In the genomic region with DNA sequence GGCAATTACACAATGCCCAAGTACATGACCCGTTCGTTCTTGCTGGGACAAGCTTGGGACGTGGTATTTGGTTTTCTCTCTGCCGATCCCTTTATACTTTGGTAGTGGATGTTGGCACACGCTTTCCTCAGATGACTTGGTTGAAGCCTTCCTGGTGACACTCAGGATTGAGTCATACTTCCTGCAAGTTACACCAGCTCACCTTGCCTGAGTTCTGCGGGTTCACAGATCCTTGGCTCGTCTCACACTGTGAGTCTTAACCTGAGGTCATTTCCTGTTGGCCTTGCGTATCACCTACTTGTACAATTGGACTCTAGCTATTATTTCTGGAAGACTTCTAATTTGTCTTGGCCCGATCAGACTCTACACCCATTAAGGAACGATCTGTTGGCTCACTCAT, we compare ENCODE assay signal across 15 mouse cellular contexts. TPM values are rescaled to one million over a fixed set of nuclear protein-coding genes. Genes with fewer than 3 reads are reported as not detected.
A peak's percentile ranks its signal among the peaks of the same experiment; 100 is the strongest.
DNase-seq lines count a peak whose midpoint lies in the region; ATAC-seq and TF ChIP-seq lines count a peak whose summit lies in the region.
"Had no signal": no experiment of that assay in that cellular context is flagged by ENCODE, and none has a peak within 500 bp of the region (broad histone marks: within the 10 kb centered on the region; RNA-seq: fewer than 3 reads in every experiment).

No protein-coding gene starts in this region.

- DNase-seq in adrenal gland, adult 2 months = peak; percentile 19
- no peak for DNase-seq in adrenal gland, postnatal 25 days
- DNase-seq in kidney, adult 9 months = peak; percentile 77
- no peak for DNase-seq in thymus, postnatal 0 days (ENCODE audit: low spot score)
- DNase-seq in left cerebral cortex, postnatal 14 days (ENCODE audit: low spot score in 2 of 2) = no peak
- DNase-seq: cerebellum, postnatal 10 days had no signal

- intact Hi-C loops in left cerebral cortex, postnatal 14 days (cut with DNase I) = no loop called here

- no peaks in the 10 kb centered on the region for H3K27me3 ChIP-seq in kidney, embryonic 15.5 days
- H3K27me3 ChIP-seq in E14TG2a.4 (ENCODE audit: insufficient read depth, low read length) = no peaks in the 10 kb centered on the region
- H3K27me3 ChIP-seq: embryonic facial prominence, embryonic 12.5 days; liver, embryonic 15.5 days; midbrain, embryonic 12.5 days; Patski had no signal

- no peaks in the 10 kb centered on the region for H3K36me3 ChIP-seq in kidney, embryonic 15.5 days
- H3K36me3 ChIP-seq in E14TG2a.4 (ENCODE audit: insufficient read depth, low read length) = peaks cover 15% of the 10 kb centered on the region; the same call in 1 of the 2 replicates
- H3K36me3 ChIP-seq: embryonic facial prominence, embryonic 12.5 days; liver, embryonic 15.5 days; midbrain, embryonic 12.5 days had no signal

- peaks cover 20% of the 10 kb centered on the region for H3K4me1 ChIP-seq in kidney, embryonic 15.5 days
- H3K4me1 ChIP-seq in E14TG2a.4 (replicated peaks; ENCODE audit: low read depth, low read length) = peaks cover 98% of the 10 kb centered on the region

- H3K4me3 ChIP-seq in kidney, embryonic 15.5 days (replicated peaks) = no peak overlapping the region
- 0 out of 2 replicates have a peak overlapping the region, but pooled peaks have one; percentile 1 for H3K4me3 ChIP-seq in E14TG2a.4 (replicated peaks; ENCODE audit: low read length)
- H3K4me3 ChIP-seq: embryonic facial prominence, embryonic 12.5 days; liver, embryonic 15.5 days; midbrain, embryonic 12.5 days had no signal

- ATAC-seq in kidney, embryonic 15.5 days (replicated peaks; ENCODE audit: low FRiP score) = no peak
- peak; percentile 91 for ATAC-seq in megakaryocyte, adult 5-6 weeks (ENCODE audit: poor library complexity, severe bottlenecking)
- ATAC-seq: forebrain, embryonic 16.5 days; Patski had no signal

- H3K9me3 ChIP-seq in kidney, embryonic 15.5 days (replicated peaks) = no peaks in the 10 kb centered on the region
- H3K9me3 ChIP-seq in E14TG2a.4 (ENCODE audit: low read length) = no peaks in the 10 kb centered on the region
- H3K9me3 ChIP-seq: embryonic facial prominence, embryonic 12.5 days; liver, embryonic 15.5 days; midbrain, embryonic 12.5 days had no signal

- no peak overlapping the region for H3K4me2 ChIP-seq in kidney, embryonic 15.5 days
- H3K4me2 ChIP-seq: embryonic facial prominence, embryonic 12.5 days; liver, embryonic 15.5 days; midbrain, embryonic 12.5 days had no signal

- TF ChIP-seq CTCF in E14TG2a.4 (conservative IDR thresholded peaks at IDR 0.05; ENCODE audit: low read length) = no peak

- 82% methylated on average over 10 of the region's 10 CpGs for WGBS in kidney, embryonic 15.5 days

- no peak overlapping the region for H3K9ac ChIP-seq in kidney, embryonic 15.5 days
- H3K9ac ChIP-seq: embryonic facial prominence, embryonic 12.5 days; liver, embryonic 15.5 days; midbrain, embryonic 12.5 days had no signal

- no peak overlapping the region for H3K27ac ChIP-seq in kidney, embryonic 15.5 days
- H3K27ac ChIP-seq: embryonic facial prominence, embryonic 12.5 days; kidney, postnatal 0 days; liver, embryonic 15.5 days; midbrain, embryonic 12.5 days had no signal

RNA-seq across cellular contexts. Expression of gene Pitpnc1, which starts 42.5 kb away (rescaled TPM):
- total RNA-seq in adrenal gland, adult 2 months (2021) = 10 to 100 TPM; 11.1 to 17.5 TPM
- polyA plus RNA-seq in adrenal gland, adult 2 months (2012; rRNA removed) = 1.8 and 2.8 TPM in 2 replicates
- 14.8 and 20.4 TPM in 2 replicates for total RNA-seq in adrenal gland, postnatal 25 days (2021)
- polyA plus RNA-seq in kidney, embryonic 15.5 days (2015; fragmentation: Nextera tagmentation; extraction: Ambion mirVana) = 21.3 and 21.5 TPM in 2 replicates
- total RNA-seq in megakaryocyte, adult 5-6 weeks (2015) = 14.5 and 15.4 TPM in 2 replicates
- total RNA-seq in megakaryocyte, adult 5-6 weeks (2017) = 8.5 and 11.7 TPM in 2 replicates
- 13.5 and 15.1 TPM in 2 replicates for polyA plus RNA-seq in thymus, postnatal 0 days (2015; fragmentation: Nextera tagmentation; extraction: Ambion mirVana)
- total RNA-seq in left cerebral cortex, postnatal 14 days (2021) = 10 to 100 TPM; 61.1 to 64.3 TPM

RNA-seq across cellular contexts. Expression of gene Psmd12, which starts 51.3 kb away (rescaled TPM):
- total RNA-seq in adrenal gland, adult 2 months (2021) = 100 to 1,000 TPM in 1 of 2 experiments, 10 to 100 TPM in 1; 90.8 to 102 TPM
- polyA plus RNA-seq in adrenal gland, adult 2 months (2012; rRNA removed) = 3.0 and 4.2 TPM in 2 replicates
- total RNA-seq in adrenal gland, postnatal 25 days (2021) = 98.8 and 106 TPM in 2 replicates
- polyA plus RNA-seq in kidney, embryonic 15.5 days (2015; fragmentation: Nextera tagmentation; extraction: Ambion mirVana) = 178 and 184 TPM in 2 replicates
- 55.9 and 65.5 TPM in 2 replicates for total RNA-seq in megakaryocyte, adult 5-6 weeks (2015)
- 86.4 and 86.6 TPM in 2 replicates for total RNA-seq in megakaryocyte, adult 5-6 weeks (2017)
- polyA plus RNA-seq in thymus, postnatal 0 days (2015; fragmentation: Nextera tagmentation; extraction: Ambion mirVana) = 184 and 190 TPM in 2 replicates
- total RNA-seq in left cerebral cortex, postnatal 14 days (2021) = 10 to 100 TPM; 71.8 to 73.6 TPM

Comparison
In these comparisons a context has a peak if more than half of its experiments do, and no peak if none do; other contexts are left out.
1. DNase-seq: peak in adrenal gland, adult 2 months (single experiment) and kidney, adult 9 months (single experiment); none in adrenal gland, postnatal 25 days (single experiment), thymus, postnatal 0 days (single experiment) and left cerebral cortex, postnatal 14 days (0 of 2).